Mouse (Mus musculus) 3134 (cell line): ENCODE results near the gene G3bp2.
A peak's percentile ranks its signal among the peaks of the same experiment; 100 is the strongest.

Source experiments
- DNase-seq: peaks from one replicate; pipeline ENCODE4 v3.0.0-alpha.2; 2011; ENCODE audit warnings: low spot score; ENCODE audit not compliant: insufficient read length; ENCODE audit errors: extremely low read depth

G3bp2 gene

GRCm38 (mm10) chr5:92101601-92102000 lies 18.1 kb upstream of the G3bp2 start:
- DNase-seq: no peak

- no peak for DNase-seq
Observed at GRCm38 (mm10) chr5:92098351-92099109, 15.0 kb upstream of the G3bp2 start.

GRCm38 (mm10) chr5:92097779-92098178 lies 14.3 kb upstream of the G3bp2 start:
- no peak for DNase-seq

- DNase-seq: no peak
Observed at GRCm38 (mm10) chr5:92096786-92097185, 13.3 kb upstream of the G3bp2 start.

GRCm38 (mm10) chr5:92094062-92094415 lies 10.5 kb upstream of the G3bp2 start:
- DNase-seq: no peak

GRCm38 (mm10) chr5:92093263-92094061 lies 9.9 kb upstream of the G3bp2 start:
- no peak for DNase-seq

- DNase-seq: no peak
Observed at GRCm38 (mm10) chr5:92087469-92087868, 4.0 kb upstream of the G3bp2 start.

GRCm38 (mm10) chr5:92085821-92086550 lies 2.5 kb upstream of the G3bp2 start:
- no peak for DNase-seq

- no peak for DNase-seq
Observed at GRCm38 (mm10) chr5:92085246-92085645, 1.7 kb upstream of the G3bp2 start.

- peak; percentile 72 for DNase-seq
Observed at GRCm38 (mm10) chr5:92082821-92083401, 608 bp downstream of the G3bp2 start.

GRCm38 (mm10) chr5:92081326-92081725 lies 2.2 kb downstream of the G3bp2 start:
- no peak for DNase-seq

- no peak for DNase-seq
Observed at GRCm38 (mm10) chr5:92080400-92080799, 3.1 kb downstream of the G3bp2 start.

- DNase-seq: no peak
Observed at GRCm38 (mm10) chr5:92079304-92079703, 4.2 kb downstream of the G3bp2 start.

GRCm38 (mm10) chr5:92078751-92079150 lies 4.8 kb downstream of the G3bp2 start:
- no peak for DNase-seq

GRCm38 (mm10) chr5:92076273-92076672 lies 7.2 kb downstream of the G3bp2 start:
- no peak for DNase-seq

GRCm38 (mm10) chr5:92074061-92074460 lies 9.5 kb downstream of the G3bp2 start:
- DNase-seq: no peak

GRCm38 (mm10) chr5:92063192-92063591 lies 20.3 kb downstream of the G3bp2 start:
- no peak for DNase-seq

- no peak for DNase-seq
Observed at GRCm38 (mm10) chr5:92052866-92053265, 30.7 kb downstream of the G3bp2 start.

- DNase-seq: no peak
Observed at GRCm38 (mm10) chr5:92050419-92050818, 33.1 kb downstream of the G3bp2 start.

- no peak for DNase-seq
Observed at GRCm38 (mm10) chr5:92043783-92044182, 39.7 kb downstream of the G3bp2 start, which contains the start of gene Cdkl2. Gene Cdkl2, minus strand, starts transcription at chr5:92043883.
